Mouse (Mus musculus) c-Kit-positive CD71-positive TER-119-negative erythroid progenitor cells, embryonic 14.5 days (primary cell): Measurements from ENCODE around the gene Gm49340.
"Not testable (repeated sequence)": the region's sequence is repeated elsewhere in the genome, so short reads cannot be mapped to it uniquely, and the experiment has no call there.

ENCODE experiments used
- DNase-seq: peaks from one replicate; pipeline ENCODE4 v3.0.0-alpha.2; 2013; ENCODE audit warnings: low read depth

Gene Gm49340

GRCm38 (mm10) chr11:73329442-73329841 lies at the start of gene Gm49340, which contains the start of the genes Aspa and Spata22:
Gene Gm49340 (plus strand): TSS chr11:73329741.
Gene Aspa (minus strand): TSS chr11:73329596.
Gene Spata22 (plus strand): TSS chr11:73329741.
- DNase-seq = no peak

GRCm38 (mm10) chr11:73280710-73281109 lies 48.8 kb upstream of the Gm49340 start:
- DNase-seq = no peak

GRCm38 (mm10) chr11:73281528-73282027 lies 48.0 kb upstream of the Gm49340 start:
- DNase-seq = no peak

GRCm38 (mm10) chr11:73283369-73283768 lies 46.2 kb upstream of the Gm49340 start:
- no peak for DNase-seq

GRCm38 (mm10) chr11:73283926-73284325 lies 45.6 kb upstream of the Gm49340 start:
- no peak for DNase-seq

- DNase-seq = no peak
Measured at GRCm38 (mm10) chr11:73284351-73284750, 45.2 kb upstream of the Gm49340 start.

GRCm38 (mm10) chr11:73289621-73290020 lies 39.9 kb upstream of the Gm49340 start:
- DNase-seq = no peak

GRCm38 (mm10) chr11:73303123-73303522 lies 26.4 kb upstream of the Gm49340 start:
- no peak for DNase-seq

- no peak for DNase-seq
Measured at GRCm38 (mm10) chr11:73315961-73316360, 13.6 kb upstream of the Gm49340 start.

GRCm38 (mm10) chr11:73318581-73318980 lies 11.0 kb upstream of the Gm49340 start:
- DNase-seq = not testable (repeated sequence)

- DNase-seq = not testable (repeated sequence)
Measured at GRCm38 (mm10) chr11:73321064-73321463, 8.5 kb upstream of the Gm49340 start.

GRCm38 (mm10) chr11:73323906-73324830 lies 5.4 kb upstream of the Gm49340 start:
- no peak for DNase-seq

GRCm38 (mm10) chr11:73326485-73326886 lies 3.1 kb upstream of the Gm49340 start:
- DNase-seq = no peak

- DNase-seq = no peak
Measured at GRCm38 (mm10) chr11:73327361-73327760, 2.2 kb upstream of the Gm49340 start.

GRCm38 (mm10) chr11:73333357-73333756 lies 3.8 kb downstream of the Gm49340 start:
- no peak for DNase-seq

GRCm38 (mm10) chr11:73336919-73337318 lies 7.4 kb downstream of the Gm49340 start:
- no peak for DNase-seq

- DNase-seq = no peak
Measured at GRCm38 (mm10) chr11:73350483-73350882, 20.9 kb downstream of the Gm49340 start, which contains the start of gene Olfr20. Gene Olfr20 (plus strand): TSS chr11:73350783.

- DNase-seq = no peak
Measured at GRCm38 (mm10) chr11:73370946-73371345, 41.4 kb downstream of the Gm49340 start, which contains the start of gene Olfr376. Gene Olfr376 (plus strand): TSS chr11:73371246.

- no peak for DNase-seq
Measured at GRCm38 (mm10) chr11:73395374-73395773, 65.8 kb downstream of the Gm49340 start.

- DNase-seq = no peak
Measured at GRCm38 (mm10) chr11:73399514-73399913, 70.0 kb downstream of the Gm49340 start, which contains the start of gene Olfr1. Gene Olfr1 (minus strand): TSS chr11:73399614.
